Mouse (Mus musculus) stomach, postnatal 0 days (tissue): ENCODE results near the gene Hivep2. TPM values are rescaled to one million over a fixed set of nuclear protein-coding genes. Genes with fewer than 3 reads are reported as not detected.

Experiments
- ATAC-seq: fragments of 200-750 bp; cut with Nextera tagmentation; 2 replicates; pipeline ENCODE4 v1.8.0; 2017; ENCODE audit not compliant: low FRiP score, low TSS enrichment
- DNase-seq: peaks from one replicate; pipeline ENCODE4 v3.0.0-alpha.2; 2016; ENCODE audit warnings: low spot score
- H3K27ac ChIP-seq: fragments of 300-500 bp; sonication (generic); replicated peaks from 2 replicates; pipeline ENCODE4 v1.5.1; 2014; ENCODE audit warnings: mild to moderate bottlenecking, control low read depth
- H3K27me3 ChIP-seq: fragments of 300-500 bp; sonication (generic); 2 replicates; pipeline ENCODE4 v1.6.1; 2014; ENCODE audit warnings: low read length; ENCODE audit not compliant: control insufficient read depth, insufficient read depth
- H3K36me3 ChIP-seq: fragments of 300-500 bp; sonication (generic); 2 replicates; pipeline ENCODE4 v1.6.1; 2014; ENCODE audit warnings: low read length, mixed read lengths; ENCODE audit not compliant: control insufficient read depth, insufficient read depth
- H3K4me1 ChIP-seq: fragments of 300-500 bp; sonication (generic); replicated peaks from 2 replicates; pipeline ENCODE4 v1.6.1; 2014; ENCODE audit warnings: antibody characterized with exemption; ENCODE audit not compliant: control insufficient read depth, insufficient read depth
- H3K4me2 ChIP-seq: fragments of 300-500 bp; sonication (generic); replicated peaks from 2 replicates; pipeline ENCODE4 v1.6.1; 2014; ENCODE audit warnings: low read depth, mild to moderate bottlenecking, control low read depth, moderate library complexity
- H3K4me3 ChIP-seq: fragments of 300-500 bp; sonication (generic); 2 replicates; pipeline ENCODE4 v1.5.1; 2014; ENCODE audit warnings: low read depth, low read length, control low read depth
- H3K9ac ChIP-seq: fragments of 300-500 bp; sonication (generic); 2 replicates; pipeline ENCODE4 v1.6.1; 2014; ENCODE audit warnings: mild to moderate bottlenecking, low read length, control low read depth, mixed read lengths
- H3K9me3 ChIP-seq: fragments of 300-500 bp; sonication (generic); 2 replicates; pipeline ENCODE4 v1.6.1; 2016; ENCODE audit warnings: low read length; ENCODE audit not compliant: control insufficient read depth
- CTCF ChIP-seq: IDR thresholded peaks from 2 replicates; pipeline ENCODE4 v1.5.1; 2016; ENCODE audit warnings: antibody characterized with exemption, low read depth, mild to moderate bottlenecking, moderate library complexity
- EP300 ChIP-seq: optimal IDR thresholded peaks from 2 replicates; pipeline ENCODE3; 2016; ENCODE audit warnings: antibody characterized with exemption
- WGBS: fragments of 180-500 bp; shearing (Covaris S2); extraction: QIAGEN DNeasy Blood & Tissue Kit; methylation state at CpG from one replicate; pipeline ENCODE4 v1.1.7; 2014; 5-methylcytosine and 5-hydroxymethylcytosine counted together
- polyA plus RNA-seq: library from polyadenylated mRNA; unstranded; fragments of >200 nt; fragmentation: Nextera tagmentation; extraction: Ambion mirVana; gene quantifications from 2 replicates; pipeline ENCODE4 v1.2.1, GENCODE M21; 2015

The Hivep2 gene
- polyA plus RNA-seq, 1 experiment from 2014 or later = 3.1 TPM

DNA sequence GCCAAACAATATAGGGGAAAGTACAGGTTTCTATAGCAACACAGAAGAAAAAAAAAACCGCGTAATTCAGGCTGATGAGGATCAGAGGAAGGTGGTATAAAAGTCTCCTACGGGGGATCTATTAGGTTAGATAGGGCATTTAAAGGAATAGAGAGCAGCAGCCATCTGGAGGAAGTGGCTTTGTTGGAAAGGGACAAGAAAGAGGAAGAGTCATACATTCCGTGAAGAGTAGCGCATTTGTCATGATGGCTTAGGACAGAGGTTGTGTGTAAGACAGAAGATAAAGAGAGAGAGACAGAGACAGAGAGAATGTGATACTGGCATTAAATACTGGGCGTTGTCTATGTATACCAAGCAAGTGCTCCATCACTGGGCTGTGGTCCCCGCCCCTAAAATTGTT, 32.6 kb upstream of the Hivep2 start:
- WGBS = 82% methylated on average over 7 of the region's 7 CpGs
- Histone ChIP-seq H3K4me3 (no peak overlapping the region), H3K4me1 (no peaks in the 10 kb centered on the region), H3K4me2 (no peak overlapping the region), H3K36me3 (no peaks in the 10 kb centered on the region), H3K27ac (no peak overlapping the region), H3K9me3 (no peaks in the 10 kb centered on the region), H3K9ac (no peak overlapping the region), H3K27me3 (no peaks in the 10 kb centered on the region)
- DNase-seq (no peak), ATAC-seq (no peak)
- no peak for TF ChIP-seq CTCF
- no peak for TF ChIP-seq EP300

DNA sequence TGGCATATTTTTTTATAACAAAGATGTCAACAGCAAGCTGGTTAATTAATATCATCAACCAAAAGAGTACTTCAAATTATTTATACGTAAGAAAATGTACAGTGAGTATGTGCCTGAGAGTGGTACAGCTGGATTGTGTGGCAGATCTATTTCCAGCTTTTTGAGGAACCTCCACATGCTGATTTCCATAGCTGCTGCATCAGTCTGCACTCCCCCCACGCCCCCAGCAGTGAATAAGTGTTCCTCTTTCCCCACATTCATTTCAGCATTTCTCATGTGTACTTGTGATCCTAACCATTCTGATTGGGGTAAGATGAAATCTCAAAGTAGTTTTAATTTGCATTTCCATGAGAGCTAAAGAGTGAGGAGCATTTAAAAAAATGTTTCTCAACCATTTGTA, 30.2 kb upstream of the Hivep2 start:
- TF ChIP-seq EP300 = no peak
- Histone ChIP-seq H3K9me3 (no peaks in the 10 kb centered on the region), H3K27ac (no peak overlapping the region), H3K27me3 (no peaks in the 10 kb centered on the region), H3K9ac (no peak overlapping the region), H3K4me1 (no peaks in the 10 kb centered on the region), H3K4me2 (no peak overlapping the region), H3K36me3 (no peaks in the 10 kb centered on the region), H3K4me3 (no peak overlapping the region)
- no peak for ATAC-seq
- no peak for DNase-seq
- 75% methylated on average over 2 of the region's 2 CpGs for WGBS

DNA sequence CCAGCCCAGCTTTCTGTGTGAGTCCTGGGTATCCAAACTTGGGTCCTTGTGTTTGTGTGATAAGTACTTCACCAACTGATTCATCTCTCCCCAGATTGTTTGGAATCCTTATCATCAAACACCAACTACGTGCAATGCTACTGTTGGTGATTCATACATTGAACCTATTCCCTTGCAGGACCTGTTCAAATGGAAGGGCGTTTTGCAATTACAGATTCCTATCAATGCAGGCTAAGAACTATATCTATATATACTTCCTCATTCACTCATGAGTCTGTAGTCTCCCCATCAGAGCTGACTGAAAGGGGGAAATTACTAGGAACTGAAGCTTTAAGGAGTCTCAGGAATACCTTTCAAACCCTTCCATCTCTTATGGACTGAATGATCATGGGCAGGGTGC, 24.5 kb upstream of the Hivep2 start:
- Histone ChIP-seq H3K27ac (no peak overlapping the region), H3K4me2 (no peak overlapping the region), H3K9me3 (no peaks in the 10 kb centered on the region), H3K27me3 (no peaks in the 10 kb centered on the region), H3K36me3 (no peaks in the 10 kb centered on the region), H3K4me1 (no peaks in the 10 kb centered on the region), H3K4me3 (no peak overlapping the region), H3K9ac (no peak overlapping the region)
- DNase-seq (no peak), ATAC-seq (peak; percentile 73)
- TF ChIP-seq EP300 = no peak
- no peak for TF ChIP-seq CTCF
- 68% methylated on average over 2 of the region's 2 CpGs for WGBS

DNA sequence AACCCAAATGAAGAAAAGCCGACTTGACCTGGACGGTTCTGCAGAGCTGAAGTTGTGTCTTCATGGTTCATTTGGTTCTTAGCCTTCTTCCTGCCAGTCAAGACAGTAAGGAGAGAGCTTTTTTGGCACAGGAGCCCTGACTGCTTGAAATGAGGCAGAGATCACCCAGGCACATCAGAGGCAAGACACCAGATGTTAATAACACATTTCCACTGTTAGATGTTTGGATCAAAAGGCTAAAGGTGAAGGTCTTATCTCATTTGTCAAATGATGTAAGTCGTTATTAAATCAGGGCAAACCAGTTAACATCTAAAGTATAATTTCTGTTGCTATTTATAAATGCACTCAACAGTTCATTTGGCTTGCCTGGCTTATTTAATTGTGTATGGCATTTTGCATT, 22.2 kb upstream of the Hivep2 start:
- no peak for DNase-seq
- Histone ChIP-seq H3K9me3 (no peaks in the 10 kb centered on the region), H3K9ac (no peak overlapping the region), H3K4me3 (no peak overlapping the region), H3K4me2 (no peak overlapping the region), H3K4me1 (no peaks in the 10 kb centered on the region), H3K27ac (no peak overlapping the region), H3K27me3 (no peaks in the 10 kb centered on the region), H3K36me3 (no peaks in the 10 kb centered on the region)
- no peak for ATAC-seq
- 29% methylated on average over 3 of the region's 3 CpGs for WGBS
- TF ChIP-seq EP300 (no peak), CTCF (no peak)

DNA sequence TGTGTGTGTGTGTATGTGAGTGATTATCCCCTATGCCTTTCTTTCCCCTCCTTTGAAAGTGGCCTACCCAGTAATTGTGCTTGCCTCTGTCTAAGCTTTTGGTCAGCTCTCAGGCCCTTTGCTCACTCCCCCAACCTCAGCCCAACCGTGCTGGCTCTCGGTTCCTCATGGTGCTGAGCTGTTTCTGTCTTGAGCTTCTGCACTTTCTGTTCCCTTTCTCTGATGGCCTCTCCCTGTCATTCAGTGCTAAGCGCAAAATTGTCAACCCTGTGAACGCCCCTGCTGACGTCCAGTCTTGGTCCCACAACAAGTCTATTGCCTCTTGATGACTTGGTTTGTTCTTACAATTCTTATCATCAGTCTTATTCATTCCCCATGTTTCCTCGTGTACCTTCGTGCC, 19.4 kb upstream of the Hivep2 start:
- DNase-seq = peak; percentile 23

DNA sequence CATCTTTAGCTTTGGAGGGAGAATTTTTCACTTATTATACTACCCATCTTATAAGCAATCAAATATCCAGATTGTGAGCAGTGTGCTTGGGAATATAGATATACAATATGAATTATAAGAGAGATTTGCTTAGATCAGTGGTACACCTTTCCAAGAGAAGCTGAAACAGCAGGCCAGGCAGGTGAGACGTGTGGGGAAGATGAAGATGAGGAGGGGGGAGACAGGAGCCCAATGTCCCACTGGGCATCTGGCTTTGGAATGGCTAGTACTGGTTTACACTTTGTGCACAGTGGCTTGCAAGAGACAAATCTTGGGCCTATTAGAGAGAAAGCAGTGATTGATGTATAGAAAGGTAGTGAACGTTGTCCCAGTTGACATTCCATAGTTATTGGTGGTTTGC, 2.9 kb upstream of the Hivep2 start:
- H3K27ac ChIP-seq = no peak overlapping the region
- TF ChIP-seq EP300 = no peak
- TF ChIP-seq CTCF = no peak
- H3K4me1 ChIP-seq = no peaks in the 10 kb centered on the region
- no peaks in the 10 kb centered on the region for H3K27me3 ChIP-seq
- no peak overlapping the region for H3K4me3 ChIP-seq
- DNase-seq (no peak), ATAC-seq (no peak)
- H3K9me3 ChIP-seq = no peaks in the 10 kb centered on the region
- H3K9ac ChIP-seq = no peak overlapping the region
- no peaks in the 10 kb centered on the region for H3K36me3 ChIP-seq
- WGBS = 75% methylated on average over 2 of the region's 2 CpGs
- no peak overlapping the region for H3K4me2 ChIP-seq

More for the DNA sequence above, 19.4 kb upstream of the Hivep2 start:
- H3K4me1 ChIP-seq = no peaks in the 10 kb centered on the region
- ATAC-seq = peak; percentile 64
- no peak overlapping the region for H3K4me2 ChIP-seq
- H3K9me3 ChIP-seq = no peaks in the 10 kb centered on the region
- no peaks in the 10 kb centered on the region for H3K36me3 ChIP-seq
- no peak overlapping the region for H3K9ac ChIP-seq
- H3K4me3 ChIP-seq = no peak overlapping the region
- H3K27ac ChIP-seq = no peak overlapping the region
- H3K27me3 ChIP-seq = no peaks in the 10 kb centered on the region
- WGBS = 69% methylated on average over 7 of the region's 7 CpGs
- no peak for TF ChIP-seq CTCF
- no peak for TF ChIP-seq EP300
